Mouse (Mus musculus): ENCODE data around the gene Rad9a. TPM values are rescaled to one million over a fixed set of nuclear protein-coding genes. Genes with fewer than 3 reads are reported as not detected.
"Not testable (repeated sequence)": the region's sequence is repeated elsewhere in the genome, so short reads cannot be mapped to it uniquely, and the experiment has no call there.

The Rad9a gene
- 11.0 and 11.3 TPM in 2 replicates for polyA plus RNA-seq (2015; fragmentation: Nextera tagmentation; extraction: Ambion mirVana)

- Histone ChIP-seq H3K4me1 (replicated peaks; ENCODE audit: control insufficient read depth, insufficient read depth) (peaks cover 4% of the 10 kb centered on the region), H3K9ac (ENCODE audit: low read length) (peak within 1 kb of the TSS; percentile 77), H3K4me2 (replicated peaks; ENCODE audit: low read depth) (peak within 1 kb of the TSS; percentile 92), H3K27ac (replicated peaks) (peak within 1 kb of the TSS; percentile 73), H3K36me3 (ENCODE audit: control insufficient read depth, insufficient read depth, low read length) (peaks cover 4% of the 10 kb centered on the region), H3K27me3 (ENCODE audit: control insufficient read depth, insufficient read depth, low read length) (no peaks in the 10 kb centered on the region; the same call in 1 of the 2 replicates), H3K4me3 (ENCODE audit: low read depth, low read length) (peak within 1 kb of the TSS; percentile 54), H3K9me3 (ENCODE audit: control insufficient read depth, low read length) (no peaks in the 10 kb centered on the region)
- under 1% methylated on average over 34 of the region's 34 CpGs for WGBS
- TF ChIP-seq EP300 (optimal IDR thresholded peaks at IDR 0.05) (no peak), CTCF (IDR thresholded peaks at IDR 0.05; ENCODE audit: low read depth) (0 out of 2 replicates have a peak, but pooled peaks have one; percentile 18)
- ATAC-seq (ENCODE audit: low FRiP score, low TSS enrichment) (peak; percentile 79), DNase-seq (ENCODE audit: low spot score) (peak; percentile 96)
Observed at GRCm38 (mm10) chr19:4201291-4201909, at the start of gene Rad9a. Rad9a (minus strand) TSS chr19:4201662.

GRCm38 (mm10) chr19:4248683-4249082 lies 47.2 kb upstream of the Rad9a start:
- H3K4me2 ChIP-seq (replicated peaks; ENCODE audit: low read depth); H3K4me1 ChIP-seq (replicated peaks; ENCODE audit: control insufficient read depth, insufficient read depth); H3K36me3 ChIP-seq (ENCODE audit: control insufficient read depth, insufficient read depth, low read length); H3K27me3 ChIP-seq (ENCODE audit: control insufficient read depth, insufficient read depth, low read length); ATAC-seq (ENCODE audit: low FRiP score, low TSS enrichment); DNase-seq (ENCODE audit: low spot score); H3K4me3 ChIP-seq (ENCODE audit: low read depth, low read length); H3K9ac ChIP-seq (ENCODE audit: low read length); H3K9me3 ChIP-seq (ENCODE audit: control insufficient read depth, low read length); H3K27ac ChIP-seq (replicated peaks): not testable (repeated sequence)
- 56% methylated on average over 1 of the region's 1 CpGs for WGBS

GRCm38 (mm10) chr19:4247010-4247409 lies 45.5 kb upstream of the Rad9a start:
- TF ChIP-seq CTCF (IDR thresholded peaks at IDR 0.05; ENCODE audit: low read depth) (peak; percentile 52), EP300 (optimal IDR thresholded peaks at IDR 0.05) (no peak)
- no peak for ATAC-seq (ENCODE audit: low FRiP score, low TSS enrichment)
- H3K4me2 ChIP-seq (replicated peaks; ENCODE audit: low read depth), result no peak overlapping the region

GRCm38 (mm10) chr19:4244775-4245174 lies 43.3 kb upstream of the Rad9a start:
- 73% methylated on average over 6 of the region's 6 CpGs for WGBS
- Histone ChIP-seq H3K9ac (ENCODE audit: low read length) (no peak overlapping the region), H3K9me3 (ENCODE audit: control insufficient read depth, low read length) (no peaks in the 10 kb centered on the region), H3K4me1 (replicated peaks; ENCODE audit: control insufficient read depth, insufficient read depth) (no peaks in the 10 kb centered on the region), H3K4me3 (ENCODE audit: low read depth, low read length) (no peak overlapping the region), H3K4me2 (replicated peaks; ENCODE audit: low read depth) (no peak overlapping the region), H3K27ac (replicated peaks) (no peak overlapping the region), H3K36me3 (ENCODE audit: control insufficient read depth, insufficient read depth, low read length) (no peaks in the 10 kb centered on the region), H3K27me3 (ENCODE audit: control insufficient read depth, insufficient read depth, low read length) (no peaks in the 10 kb centered on the region)
- no peak for TF ChIP-seq CTCF (IDR thresholded peaks at IDR 0.05; ENCODE audit: low read depth)
- DNase-seq (ENCODE audit: low spot score) (no peak), ATAC-seq (ENCODE audit: low FRiP score, low TSS enrichment) (peak; percentile 88)

More at GRCm38 (mm10) chr19:4247010-4247409, 45.5 kb upstream of the Rad9a start:
- Histone ChIP-seq H3K27me3 (ENCODE audit: control insufficient read depth, insufficient read depth, low read length) (no peaks in the 10 kb centered on the region), H3K9me3 (ENCODE audit: control insufficient read depth, low read length) (no peaks in the 10 kb centered on the region), H3K4me3 (ENCODE audit: low read depth, low read length) (no peak overlapping the region), H3K27ac (replicated peaks) (no peak overlapping the region), H3K9ac (ENCODE audit: low read length) (no peak overlapping the region), H3K4me1 (replicated peaks; ENCODE audit: control insufficient read depth, insufficient read depth) (no peaks in the 10 kb centered on the region), H3K36me3 (ENCODE audit: control insufficient read depth, insufficient read depth, low read length) (no peaks in the 10 kb centered on the region)
- DNase-seq (ENCODE audit: low spot score), result no peak
- WGBS, result 49% methylated on average over 1 of the region's 1 CpGs

- no peak for TF ChIP-seq EP300 (optimal IDR thresholded peaks at IDR 0.05)
- peak; percentile 40; the same call in 1 of the 2 replicates for TF ChIP-seq CTCF (IDR thresholded peaks at IDR 0.05; ENCODE audit: low read depth)
- Histone ChIP-seq H3K27ac (replicated peaks) (no peak overlapping the region), H3K9me3 (ENCODE audit: control insufficient read depth, low read length) (no peaks in the 10 kb centered on the region), H3K36me3 (ENCODE audit: control insufficient read depth, insufficient read depth, low read length) (no peaks in the 10 kb centered on the region), H3K9ac (ENCODE audit: low read length) (no peak overlapping the region), H3K4me1 (replicated peaks; ENCODE audit: control insufficient read depth, insufficient read depth) (no peaks in the 10 kb centered on the region), H3K27me3 (ENCODE audit: control insufficient read depth, insufficient read depth, low read length) (no peaks in the 10 kb centered on the region), H3K4me2 (replicated peaks; ENCODE audit: low read depth) (no peak overlapping the region), H3K4me3 (ENCODE audit: low read depth, low read length) (no peak overlapping the region)
- DNase-seq (ENCODE audit: low spot score), result no peak
- no peak for ATAC-seq (ENCODE audit: low FRiP score, low TSS enrichment)
- 57% methylated on average over 3 of the region's 3 CpGs for WGBS
Observed at GRCm38 (mm10) chr19:4242416-4242815, 41.0 kb upstream of the Rad9a start.

- Histone ChIP-seq H3K4me3 (ENCODE audit: low read depth, low read length) (no peak overlapping the region), H3K9me3 (ENCODE audit: control insufficient read depth, low read length) (no peaks in the 10 kb centered on the region)
- WGBS, result 50% methylated on average over 8 of the region's 8 CpGs
Observed at GRCm38 (mm10) chr19:4240247-4240668, 38.8 kb upstream of the Rad9a start.

More at GRCm38 (mm10) chr19:4240247-4240668, 38.8 kb upstream of the Rad9a start:
- Histone ChIP-seq H3K27me3 (ENCODE audit: control insufficient read depth, insufficient read depth, low read length) (no peaks in the 10 kb centered on the region), H3K27ac (replicated peaks) (no peak overlapping the region), H3K4me2 (replicated peaks; ENCODE audit: low read depth) (no peak overlapping the region), H3K4me1 (replicated peaks; ENCODE audit: control insufficient read depth, insufficient read depth) (no peaks in the 10 kb centered on the region), H3K9ac (ENCODE audit: low read length) (no peak overlapping the region), H3K36me3 (ENCODE audit: control insufficient read depth, insufficient read depth, low read length) (no peaks in the 10 kb centered on the region)
- DNase-seq (ENCODE audit: low spot score), result no peak
- no peak for TF ChIP-seq CTCF (IDR thresholded peaks at IDR 0.05; ENCODE audit: low read depth)
- no peak for TF ChIP-seq EP300 (optimal IDR thresholded peaks at IDR 0.05)
- no peak for ATAC-seq (ENCODE audit: low FRiP score, low TSS enrichment)

Data from stomach, postnatal 0 days (tissue).